Mouse (Mus musculus) E14TG2a.4 (cell line): ENCODE data around the gene Pth.

Source experiments
- CTCF ChIP-seq: conservative IDR thresholded peaks from 2 replicates; pipeline ENCODE4 v1.5.1; 2014; ENCODE audit warnings: low read length
- NANOG ChIP-seq: IDR thresholded peaks from 2 replicates; pipeline ENCODE4 v1.6.1; 2014; ENCODE audit warnings: borderline replicate concordance, low read length, mixed read lengths

DNA sequence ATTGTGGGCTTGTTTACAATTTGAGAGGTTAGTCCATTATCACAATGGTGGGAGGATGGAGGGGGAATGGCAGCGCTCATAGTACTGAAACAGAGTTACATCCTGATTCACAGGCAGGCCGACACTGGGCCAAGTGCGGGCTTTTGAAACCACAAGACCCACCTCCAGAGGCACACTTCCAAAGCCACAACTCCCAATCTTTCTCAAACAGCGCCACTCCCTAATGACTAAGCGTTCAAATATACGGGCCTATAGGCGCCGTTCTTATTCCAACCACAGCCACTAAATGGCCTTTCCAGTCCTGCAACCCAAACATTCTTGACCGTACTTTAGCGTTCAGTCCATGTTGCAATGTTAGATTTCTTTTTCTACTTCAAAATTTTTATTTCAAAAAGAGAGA is 47.9 kb upstream of the Pth start:
- TF ChIP-seq CTCF (no peak), NANOG (no peak)
